Mouse (Mus musculus) G1E-ER4 (cell line): ENCODE measurements around the gene Ubox5. TPM values are rescaled to one million over a fixed set of nuclear protein-coding genes. Genes with fewer than 3 reads are reported as not detected.

Experiments used
- GATA1 ChIP-seq: IDR thresholded peaks from one replicate; pipeline ENCODE4 v1.8.0; 2012; ENCODE audit warnings: low read length, inconsistent platforms
- polyA plus RNA-seq: library from polyadenylated mRNA; stranded (reverse); fragments of >175 nt; gene quantifications from 2 replicates; pipeline ENCODE4 v1.2.3, GENCODE M21; 2012

The Ubox5 gene
- polyA plus RNA-seq, 1 experiment: 2.7 TPM

GRCm38 (mm10) chr2:130557462-130557861, 72.4 kb downstream of the Ubox5 start:
- no peak for TF ChIP-seq GATA1

GRCm38 (mm10) chr2:130556292-130556691, 73.5 kb downstream of the Ubox5 start:
- TF ChIP-seq GATA1: no peak

- TF ChIP-seq GATA1: no peak
Observed at GRCm38 (mm10) chr2:130554841-130555240, 75.0 kb downstream of the Ubox5 start.

- TF ChIP-seq GATA1: no peak
Observed at GRCm38 (mm10) chr2:130546957-130547356, 82.9 kb downstream of the Ubox5 start.

GRCm38 (mm10) chr2:130540266-130540665, 89.6 kb downstream of the Ubox5 start:
- no peak for TF ChIP-seq GATA1

Other genes starting within 250 kb of the Ubox5 start
- 0.03 TPM in 1 of 2 replicates, not detected in the other for gene Cpxm1, start 232.5 kb downstream of the Ubox5 start, polyA plus RNA-seq
- not detected in 2 replicates for gene Gm28372, start 224.8 kb downstream of the Ubox5 start, polyA plus RNA-seq
- not detected in 2 replicates for gene 1700020A23Rik, start 224.8 kb downstream of the Ubox5 start, polyA plus RNA-seq
- gene Tmem239, start 223.6 kb downstream of the Ubox5 start, polyA plus RNA-seq: not detected in 2 replicates
- gene Vps16, start 205.7 kb downstream of the Ubox5 start, polyA plus RNA-seq: 18.5 and 20.6 TPM in 2 replicates
- gene Pced1a, start 205.3 kb downstream of the Ubox5 start, polyA plus RNA-seq: 15.1 and 17.7 TPM in 2 replicates
- 20.5 and 22.9 TPM in 2 replicates for gene Ptpra, start 179.8 kb downstream of the Ubox5 start, polyA plus RNA-seq
- gene Mrps26, start 66.3 kb downstream of the Ubox5 start, polyA plus RNA-seq: 166 and 212 TPM in 2 replicates
- not detected in 2 replicates for gene Oxt, start 53.9 kb downstream of the Ubox5 start, polyA plus RNA-seq
- not detected in 2 replicates for gene Avp, start 47.5 kb downstream of the Ubox5 start, polyA plus RNA-seq
- gene Fastkd5, start within 50 bp of the Ubox5 start, polyA plus RNA-seq: 1.1 TPM in 2 replicates
- 1.6 and 1.9 TPM in 2 replicates for gene Lzts3, start 12.8 kb upstream of the Ubox5 start, polyA plus RNA-seq
- gene Ddrgk1, start 34.6 kb upstream of the Ubox5 start, polyA plus RNA-seq: 90.1 and 112 TPM in 2 replicates
- gene Itpa, start 37.6 kb upstream of the Ubox5 start, polyA plus RNA-seq: 6.5 and 22.4 TPM in 2 replicates
- 0.02 TPM in 1 of 2 replicates, not detected in the other for gene Slc4a11, start 67.5 kb upstream of the Ubox5 start, polyA plus RNA-seq